Mouse (Mus musculus) right cerebral cortex, postnatal 4 days (tissue): ENCODE measurements around the gene Ccdc57.

Experiments used
- DNase-seq: peaks from one replicate; pipeline ENCODE4 v3.0.0-alpha.2; 2022

Ccdc57 gene

DNA sequence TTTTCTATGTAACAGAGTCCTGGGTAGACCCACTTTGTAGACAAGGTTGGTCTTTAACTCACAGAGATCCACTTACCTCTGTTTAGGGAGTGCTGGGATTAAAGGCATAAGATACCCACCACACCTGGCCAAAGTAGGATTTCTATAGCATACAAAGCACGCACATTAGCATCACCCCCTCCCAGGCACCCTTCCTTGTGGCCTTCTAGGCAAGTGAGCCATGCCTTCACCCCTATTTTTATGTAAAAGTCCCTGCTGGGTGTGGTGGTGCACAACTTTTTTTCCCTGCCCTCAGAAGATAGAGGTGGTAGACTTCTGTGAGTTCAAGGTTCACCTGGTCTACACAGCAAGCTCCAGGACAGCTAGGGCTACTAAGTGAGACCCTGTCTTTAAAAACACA, 152.8 kb downstream of the Ccdc57 start:
- DNase-seq, result no peak

DNA sequence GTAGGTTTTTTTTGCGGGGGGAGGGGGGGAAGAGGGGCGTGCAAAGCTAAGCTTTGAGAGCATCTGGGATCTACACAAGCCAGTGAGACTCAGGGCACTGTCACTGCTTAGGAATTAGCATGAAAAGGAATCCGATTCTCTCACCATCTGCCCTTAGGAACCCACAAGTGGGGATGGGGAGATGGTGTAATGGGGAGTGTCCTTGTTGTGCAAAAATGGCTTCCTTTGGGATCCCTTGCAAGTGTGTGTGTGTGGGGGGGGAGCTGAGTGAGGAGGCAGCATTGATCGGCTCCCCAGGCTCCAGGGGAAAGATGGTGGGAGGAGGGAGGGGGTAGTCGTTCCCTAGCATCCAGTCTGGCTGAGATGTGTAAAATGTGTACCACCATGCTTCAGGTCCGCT, 155.5 kb downstream of the Ccdc57 start:
- no peak for DNase-seq
